Mouse (Mus musculus) hindbrain, embryonic 14.5 days (tissue): ENCODE data around the gene Lefty1. TPM values are rescaled to one million over a fixed set of nuclear protein-coding genes. Genes with fewer than 3 reads are reported as not detected.
"Not testable (repeated sequence)": the region's sequence is repeated elsewhere in the genome, so short reads cannot be mapped to it uniquely, and the experiment has no call there.

ENCODE experiments used
- ATAC-seq: fragments of 200-750 bp; cut with Nextera tagmentation; 2 replicates; pipeline ENCODE4 v1.8.0; 2017; ENCODE audit warnings: moderate number of reproducible peaks, mild to moderate bottlenecking, moderate TSS enrichment, moderate library complexity; ENCODE audit not compliant: low FRiP score
- DNase-seq: peaks from one replicate; pipeline ENCODE4 v3.0.0-alpha.2; 2015; ENCODE audit warnings: low spot score
- H3K27ac ChIP-seq: fragments of 300-500 bp; sonication (generic); 2 replicates; pipeline ENCODE4 v1.5.1; 2014; ENCODE audit warnings: mild to moderate bottlenecking, moderate library complexity
- H3K27me3 ChIP-seq: fragments of 300-500 bp; sonication (generic); 2 replicates; pipeline ENCODE4 v1.6.1; 2014; ENCODE audit warnings: mild to moderate bottlenecking, low read length, mixed read lengths; ENCODE audit not compliant: control insufficient read depth, insufficient read depth
- H3K36me3 ChIP-seq: fragments of 300-500 bp; sonication (generic); replicated peaks from 2 replicates; pipeline ENCODE4 v1.6.1; 2014; ENCODE audit not compliant: control insufficient read depth, insufficient read depth
- H3K4me1 ChIP-seq: fragments of 300-500 bp; sonication (generic); replicated peaks from 2 replicates; pipeline ENCODE4 v1.6.1; 2014; ENCODE audit warnings: antibody characterized with exemption, low read length, mixed read lengths; ENCODE audit not compliant: control insufficient read depth, insufficient read depth
- H3K4me2 ChIP-seq: fragments of 300-500 bp; sonication (generic); replicated peaks from 2 replicates; pipeline ENCODE4 v1.6.1; 2014; ENCODE audit warnings: mild to moderate bottlenecking, moderate library complexity
- H3K4me3 ChIP-seq: fragments of 300-500 bp; sonication (generic); replicated peaks from 2 replicates; pipeline ENCODE4 v1.5.1; 2014; ENCODE audit warnings: mild to moderate bottlenecking, low read length
- H3K9ac ChIP-seq: fragments of 300-500 bp; sonication (generic); 2 replicates; pipeline ENCODE4 v1.6.1; 2014
- H3K9me3 ChIP-seq: fragments of 300-500 bp; sonication (generic); 2 replicates; pipeline ENCODE4 v1.6.1; 2016; ENCODE audit warnings: low read length; ENCODE audit not compliant: control insufficient read depth
- WGBS: fragments of 180-500 bp; shearing (Covaris S2); extraction: QIAGEN DNeasy Blood & Tissue Kit; methylation state at CpG from one replicate; pipeline ENCODE4 v1.1.7; 2014; 5-methylcytosine and 5-hydroxymethylcytosine counted together
- polyA plus RNA-seq: library from polyadenylated mRNA; unstranded; fragments of >200 nt; fragmentation: Nextera tagmentation; extraction: Ambion mirVana; gene quantifications from 2 replicates; pipeline ENCODE4 v1.2.1, GENCODE M21; 2014

The Lefty1 gene
- polyA plus RNA-seq, 1 experiment from 2014 or later: 0.41 TPM

DNA sequence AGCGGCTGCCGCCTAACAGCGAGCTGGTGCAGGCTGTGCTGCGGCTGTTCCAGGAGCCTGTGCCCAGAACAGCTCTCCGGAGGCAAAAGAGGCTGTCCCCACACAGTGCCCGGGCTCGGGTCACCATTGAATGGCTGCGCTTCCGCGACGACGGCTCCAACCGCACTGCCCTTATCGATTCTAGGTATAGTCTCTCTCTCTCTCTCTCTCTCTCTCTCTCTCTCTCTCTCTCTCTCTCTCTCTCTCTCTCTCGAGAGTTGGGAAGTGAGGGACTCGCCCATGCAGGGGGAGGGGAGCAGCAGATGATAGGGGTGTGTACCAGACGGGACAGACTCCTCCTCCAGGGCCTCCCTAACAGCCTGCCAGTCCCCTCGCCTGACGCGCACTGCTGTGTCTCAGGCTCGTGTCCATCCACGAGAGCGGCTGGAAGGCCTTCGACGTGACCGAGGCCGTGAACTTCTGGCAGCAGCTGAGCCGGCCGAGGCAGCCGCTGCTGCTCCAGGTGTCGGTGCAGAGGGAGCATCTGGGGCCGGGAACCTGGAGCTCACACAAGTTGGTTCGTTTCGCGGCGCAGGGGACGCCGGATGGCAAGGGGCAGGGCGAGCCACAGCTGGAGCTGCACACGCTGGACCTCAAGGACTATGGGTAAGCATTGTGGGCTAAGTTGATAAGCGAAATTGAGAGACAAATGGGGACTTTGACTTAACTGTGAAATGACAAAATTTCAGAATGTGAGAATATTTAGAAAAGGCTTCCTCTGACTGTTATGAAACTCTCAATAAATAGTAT, 2.0 kb downstream of the Lefty1 start:
- not testable (repeated sequence) for DNase-seq, H3K9me3 ChIP-seq, H3K4me1 ChIP-seq, ATAC-seq, H3K9ac ChIP-seq, H3K36me3 ChIP-seq, H3K27ac ChIP-seq
- H3K27me3 ChIP-seq: peaks cover 70% of the 10 kb centered on the region
- 2% methylated on average over 32 of the region's 41 CpGs for WGBS
- H3K4me3 ChIP-seq: peak overlapping the region; percentile 13
- H3K4me2 ChIP-seq: peak overlapping the region; percentile 40

GRCm38 (mm10) chr1:180937631-180938030, 2.8 kb downstream of the Lefty1 start:
- not testable (repeated sequence) for H3K4me1 ChIP-seq, H3K9me3 ChIP-seq, H3K36me3 ChIP-seq, H3K4me2 ChIP-seq, ATAC-seq, H3K27ac ChIP-seq, H3K4me3 ChIP-seq, H3K9ac ChIP-seq, DNase-seq
- H3K27me3 ChIP-seq: peaks cover 78% of the 10 kb centered on the region
- 12% methylated on average over 13 of the region's 13 CpGs for WGBS

DNA sequence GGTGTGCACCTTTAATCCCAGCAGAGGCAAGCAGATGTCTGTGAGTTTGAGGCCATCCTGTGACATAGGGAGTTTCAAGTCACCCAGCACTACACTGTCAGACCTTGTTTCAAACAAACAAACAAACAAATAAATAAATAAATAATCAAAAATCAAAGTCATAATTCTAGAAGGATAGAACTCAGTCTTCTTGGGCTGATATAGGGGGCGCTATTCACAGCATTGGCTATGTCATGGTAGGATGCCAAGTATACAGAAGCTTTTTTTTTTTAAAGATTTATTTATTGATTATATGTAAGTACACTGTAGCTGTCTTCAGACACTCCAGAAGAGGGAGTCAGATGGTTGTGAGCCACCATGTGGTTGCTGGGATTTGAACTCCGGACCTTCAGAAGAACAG, 4.0 kb downstream of the Lefty1 start:
- H3K27ac ChIP-seq, H3K4me1 ChIP-seq, H3K4me3 ChIP-seq, DNase-seq, H3K9ac ChIP-seq, H3K9me3 ChIP-seq, H3K36me3 ChIP-seq, H3K4me2 ChIP-seq, ATAC-seq: not testable (repeated sequence)
- WGBS: 78% methylated on average over 2 of the region's 2 CpGs
- H3K27me3 ChIP-seq: peaks cover 83% of the 10 kb centered on the region

DNA sequence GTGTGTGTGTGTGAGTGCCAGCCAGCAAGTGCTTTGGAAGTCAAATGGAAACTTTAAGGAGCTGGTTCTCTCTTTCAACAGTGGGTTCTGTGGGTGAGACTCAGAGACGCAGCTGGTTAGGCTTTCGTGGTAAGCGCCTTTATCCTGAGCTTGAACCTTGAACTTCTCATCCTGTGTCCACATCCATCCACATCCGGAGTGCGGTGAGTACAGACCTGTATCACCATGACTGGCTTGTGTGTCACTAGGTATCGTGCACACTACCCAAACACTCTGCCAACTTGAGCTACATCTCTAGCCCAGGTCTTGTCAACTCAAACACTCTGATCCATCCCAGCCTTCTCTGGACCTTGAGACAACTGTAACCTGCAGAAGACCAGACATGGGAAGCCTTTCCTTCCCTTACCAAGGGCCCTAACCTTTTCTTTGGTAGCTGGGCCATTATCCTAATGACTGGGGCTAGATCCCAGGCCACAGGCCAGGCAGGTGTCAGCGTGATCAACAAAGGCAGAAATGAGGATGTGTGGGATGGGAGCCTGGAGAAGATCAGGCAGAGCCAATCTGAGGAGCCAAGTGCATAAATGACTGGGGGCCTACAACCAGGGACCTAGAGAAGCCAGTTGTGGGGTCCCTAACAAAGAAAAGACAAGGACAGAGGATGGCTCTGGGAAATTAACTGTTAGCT, 6.1 kb downstream of the Lefty1 start:
- H3K9me3 ChIP-seq: no peaks in the 10 kb centered on the region
- DNase-seq (no peak), ATAC-seq (no peak)
- H3K36me3 ChIP-seq: no peaks in the 10 kb centered on the region
- 87% methylated on average over 7 of the region's 7 CpGs for WGBS
- no peak overlapping the region for H3K27ac ChIP-seq
- H3K4me3 ChIP-seq: no peak overlapping the region
- H3K4me2 ChIP-seq: no peak overlapping the region
- no peak overlapping the region for H3K9ac ChIP-seq
- peaks cover 9% of the 10 kb centered on the region; the same call in 1 of the 2 replicates for H3K4me1 ChIP-seq
- H3K27me3 ChIP-seq: peaks cover 70% of the 10 kb centered on the region

DNA sequence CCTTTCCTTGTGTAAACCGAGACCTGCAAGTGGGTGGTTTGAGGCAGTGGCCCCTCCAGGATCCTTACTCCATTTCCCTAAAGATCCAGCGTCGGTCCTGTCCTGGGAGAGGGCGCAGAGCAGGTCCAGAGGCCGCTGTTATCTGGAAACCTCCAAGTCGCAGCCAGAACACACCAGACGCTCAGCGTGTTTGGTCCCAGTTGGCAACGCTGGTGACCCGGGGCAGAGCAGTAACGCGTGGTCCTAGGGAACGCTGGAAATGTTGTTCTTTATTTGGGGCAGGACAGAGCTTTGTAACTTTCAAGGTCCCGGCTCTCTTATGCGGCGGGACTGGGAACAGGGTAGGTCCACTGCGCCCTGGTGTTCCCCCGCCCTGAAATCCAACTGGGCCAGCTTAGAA, 6.9 kb downstream of the Lefty1 start:
- ATAC-seq (no peak), DNase-seq (no peak)
- peak overlapping the region; percentile 96 for H3K4me2 ChIP-seq
- no peaks in the 10 kb centered on the region for H3K36me3 ChIP-seq
- H3K27me3 ChIP-seq: peaks cover 62% of the 10 kb centered on the region
- H3K4me1 ChIP-seq: peaks cover 9% of the 10 kb centered on the region; the same call in 1 of the 2 replicates
- H3K9me3 ChIP-seq: no peaks in the 10 kb centered on the region
- no peak overlapping the region for H3K27ac ChIP-seq
- H3K4me3 ChIP-seq: peak overlapping the region; percentile 62
- peak overlapping the region; percentile 53 for H3K9ac ChIP-seq
- 3% methylated on average over 18 of the region's 18 CpGs for WGBS

GRCm38 (mm10) chr1:180942166-180943031, 7.6 kb downstream of the Lefty1 start, which contains the start of gene Tmem63a:
TSS of gene Tmem63a (plus strand) at chr1:180942344.
- ATAC-seq: peak; percentile 49; the same call in 1 of the 2 replicates
- no peak within 1 kb of the TSS for H3K27ac ChIP-seq
- H3K4me2 ChIP-seq: peak within 1 kb of the TSS; percentile 96
- peak within 1 kb of the TSS; percentile 62 for H3K4me3 ChIP-seq
- H3K4me1 ChIP-seq: peaks cover 9% of the 10 kb centered on the region; the same call in 1 of the 2 replicates
- peaks cover 56% of the 10 kb centered on the region for H3K27me3 ChIP-seq
- H3K36me3 ChIP-seq: no peaks in the 10 kb centered on the region
- no peaks in the 10 kb centered on the region for H3K9me3 ChIP-seq
- WGBS: under 1% methylated on average over 68 of the region's 73 CpGs
- DNase-seq: peak; percentile 45
- H3K9ac ChIP-seq: peak within 1 kb of the TSS; percentile 53

DNA sequence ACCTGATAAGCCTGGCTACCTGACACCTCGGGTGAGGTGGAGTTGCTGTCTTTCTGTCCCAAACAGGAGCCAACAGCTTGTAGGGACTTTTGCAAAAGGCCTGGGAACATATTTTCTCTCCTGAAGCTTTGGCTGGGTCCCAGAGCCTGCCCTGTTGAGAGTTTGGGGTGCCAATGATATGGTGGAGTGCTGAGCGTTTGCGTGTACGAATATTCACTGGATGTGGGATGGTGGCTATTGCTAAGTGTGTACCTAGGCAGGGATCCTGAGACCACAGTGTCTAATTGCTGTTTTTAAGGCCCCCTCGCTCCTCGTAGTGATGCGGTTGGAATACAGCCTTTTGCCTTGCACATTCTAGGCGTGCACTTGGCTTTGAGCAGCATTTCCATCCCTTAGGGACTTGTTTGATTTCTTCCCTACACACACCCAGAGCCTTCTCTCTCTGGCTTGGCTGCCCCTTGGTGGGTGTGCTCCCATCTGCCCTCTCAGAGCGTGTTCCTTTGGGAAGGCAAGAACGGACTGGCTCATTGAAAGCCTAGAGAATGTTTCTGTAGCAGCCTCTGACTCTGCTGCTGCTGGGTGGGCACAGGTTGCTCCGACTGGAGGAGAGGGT, 8.3 kb downstream of the Lefty1 start:
- H3K9ac ChIP-seq: peak overlapping the region; percentile 53; the same call in 1 of the 2 replicates
- H3K4me1 ChIP-seq: peaks cover 9% of the 10 kb centered on the region; the same call in 1 of the 2 replicates
- H3K4me3 ChIP-seq: peak overlapping the region; percentile 62
- WGBS: 48% methylated on average over 11 of the region's 11 CpGs
- no peaks in the 10 kb centered on the region for H3K9me3 ChIP-seq
- H3K4me2 ChIP-seq: peak overlapping the region; percentile 96
- DNase-seq (no peak), ATAC-seq (no peak)
- H3K36me3 ChIP-seq: no peaks in the 10 kb centered on the region
- H3K27me3 ChIP-seq: peaks cover 48% of the 10 kb centered on the region
- H3K27ac ChIP-seq: no peak overlapping the region

DNA sequence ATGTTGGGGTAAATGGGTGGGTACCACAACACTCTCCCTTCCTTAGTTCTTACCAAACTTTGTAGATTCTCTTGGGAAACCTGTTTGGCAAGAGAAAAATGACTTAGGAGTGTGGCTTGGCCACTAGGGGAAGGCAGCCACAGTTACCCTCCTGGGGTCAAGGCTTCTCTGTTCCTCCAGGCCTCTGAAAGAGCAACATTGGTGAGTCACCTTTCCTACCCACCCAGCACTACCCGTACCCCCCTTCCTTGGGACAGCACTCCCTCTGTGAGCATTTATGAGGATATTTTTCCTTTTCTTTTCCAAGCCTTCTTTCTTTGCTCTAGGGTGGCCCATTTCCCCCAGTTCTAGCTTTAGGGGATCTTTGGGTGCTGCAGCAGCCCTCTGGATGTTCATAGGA, 9.1 kb downstream of the Lefty1 start:
- H3K4me2 ChIP-seq: no peak overlapping the region
- DNase-seq (no peak), ATAC-seq (no peak)
- no peaks in the 10 kb centered on the region for H3K9me3 ChIP-seq
- H3K27me3 ChIP-seq: peaks cover 44% of the 10 kb centered on the region
- no peaks in the 10 kb centered on the region for H3K36me3 ChIP-seq
- WGBS: 64% methylated on average over 1 of the region's 1 CpGs
- H3K9ac ChIP-seq: no peak overlapping the region
- H3K4me1 ChIP-seq: peaks cover 9% of the 10 kb centered on the region; the same call in 1 of the 2 replicates
- H3K4me3 ChIP-seq: no peak overlapping the region
- no peak overlapping the region for H3K27ac ChIP-seq
